Mouse (Mus musculus): ENCODE results near the gene Gm26992. TPM values are rescaled to one million over a fixed set of nuclear protein-coding genes. Genes with fewer than 3 reads are reported as not detected.
"Not testable (repeated sequence)": the region's sequence is repeated elsewhere in the genome, so short reads cannot be mapped to it uniquely, and the experiment has no call there.

Gene Gm26992
- polyA plus RNA-seq (2016; fragmentation: Nextera tagmentation; extraction: Ambion mirVana) = not detected in 2 replicates

DNA sequence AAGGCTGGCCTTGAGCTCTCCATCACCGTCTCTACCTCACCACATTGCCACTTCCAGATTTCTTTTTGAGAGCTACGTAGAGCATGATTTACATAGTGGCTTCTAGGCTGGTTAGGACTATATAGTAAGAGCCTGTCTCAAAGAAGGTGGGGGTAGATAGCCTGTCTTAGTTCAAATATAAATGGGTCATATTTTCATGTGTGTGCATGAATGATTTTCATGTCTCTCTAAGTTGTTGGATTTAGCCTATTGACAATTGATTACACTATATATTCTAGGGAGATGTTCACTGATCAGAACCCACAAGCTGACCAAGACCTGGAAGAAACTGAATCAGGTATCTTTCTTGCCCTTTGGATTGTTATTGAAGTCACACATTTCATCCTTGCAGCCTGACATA is at the start of gene Gm26992:
Gm26992 (plus strand) TSS at position 301 of the 400 bp plus-strand sequence.
- no peak within 1 kb of the TSS for H3K4me3 ChIP-seq
- H3K27me3 ChIP-seq (ENCODE audit: insufficient read depth, poor library complexity, severe bottlenecking) = peaks cover 42% of the 10 kb centered on the region
- no peaks in the 10 kb centered on the region for H3K4me1 ChIP-seq
- H3K36me3 ChIP-seq = no peaks in the 10 kb centered on the region
- no peak within 1 kb of the TSS for H3K27ac ChIP-seq
- H3K9me3 ChIP-seq = no peaks in the 10 kb centered on the region
- WGBS = 80% methylated on average over 2 of the region's 2 CpGs
- no peak for DNase-seq (ENCODE audit: low spot score)

DNA sequence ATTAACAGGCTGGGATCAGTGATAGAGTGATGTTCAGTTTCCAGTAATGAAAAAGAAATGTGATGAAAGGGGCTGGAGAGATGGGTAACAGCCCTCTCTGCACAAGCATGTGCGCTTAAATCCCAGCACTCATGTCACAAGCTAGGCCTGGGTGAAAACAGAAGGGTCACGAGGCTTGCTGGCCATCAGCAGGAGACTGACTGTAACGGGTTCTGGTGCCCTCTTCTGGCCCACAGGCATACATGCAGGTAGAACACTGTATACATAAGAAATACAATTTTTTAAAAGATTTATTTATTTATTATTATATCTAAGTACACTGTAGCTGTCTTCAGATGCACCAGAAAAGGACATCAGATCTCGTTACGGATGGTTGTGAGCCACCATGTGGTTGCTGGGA is 47.6 kb upstream of the Gm26992 start:
- WGBS = 62% methylated on average over 5 of the region's 5 CpGs
- H3K27me3 ChIP-seq (ENCODE audit: insufficient read depth, poor library complexity, severe bottlenecking) = peaks cover 27% of the 10 kb centered on the region; the same call in 1 of the 2 replicates

DNA sequence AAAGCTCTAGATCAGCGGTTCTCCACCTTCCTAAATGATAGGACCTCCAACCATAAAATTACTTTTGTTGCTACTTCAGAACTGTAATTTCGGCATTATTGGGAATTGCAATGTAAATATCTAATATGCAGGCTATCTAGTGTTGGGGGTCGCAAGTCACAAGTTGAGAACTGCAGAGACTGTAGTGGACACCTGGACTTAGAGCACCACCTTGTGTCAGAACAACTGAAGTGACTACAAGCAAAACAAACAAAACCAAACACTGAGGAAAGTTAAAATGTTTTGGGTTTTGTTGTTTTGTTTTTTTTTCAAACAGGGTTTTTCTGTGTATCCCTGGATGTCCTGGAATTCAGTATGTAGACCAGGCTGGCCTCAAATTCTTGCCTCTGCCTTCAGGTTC is 37.3 kb upstream of the Gm26992 start:
- DNase-seq (ENCODE audit: low spot score) = no peak
- Histone ChIP-seq H3K4me3 (no peak overlapping the region), H3K36me3 (no peaks in the 10 kb centered on the region), H3K4me1 (no peaks in the 10 kb centered on the region), H3K27me3 (ENCODE audit: insufficient read depth, poor library complexity, severe bottlenecking) (peaks cover 14% of the 10 kb centered on the region), H3K27ac (no peak overlapping the region), H3K9me3 (no peaks in the 10 kb centered on the region)
- 74% methylated on average over 3 of the region's 3 CpGs for WGBS

More for the DNA sequence above, 47.6 kb upstream of the Gm26992 start:
- DNase-seq (ENCODE audit: low spot score) = peak; percentile 71
- Histone ChIP-seq H3K4me3 (no peak overlapping the region), H3K36me3 (no peaks in the 10 kb centered on the region), H3K4me1 (no peaks in the 10 kb centered on the region), H3K27ac (no peak overlapping the region), H3K9me3 (no peaks in the 10 kb centered on the region)

DNA sequence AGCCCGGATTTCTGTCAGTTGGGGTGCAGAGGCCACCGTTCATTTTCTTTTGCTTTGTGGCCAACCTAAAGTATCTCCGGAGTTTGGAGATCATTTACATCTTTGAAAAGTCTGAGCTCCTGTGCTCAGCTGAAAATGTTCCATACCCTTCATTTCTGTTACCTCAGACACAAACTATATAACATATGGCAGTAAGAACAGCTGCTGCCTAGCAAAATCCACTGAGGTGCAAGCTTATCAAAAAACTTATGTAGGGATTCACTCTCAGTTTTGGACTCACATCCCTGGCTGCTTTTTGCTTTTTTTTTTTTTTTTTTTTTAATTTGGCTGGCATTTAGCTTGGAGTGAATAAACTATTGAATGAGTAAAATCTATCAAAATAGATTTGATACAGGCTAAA is 33.7 kb upstream of the Gm26992 start:
- Histone ChIP-seq H3K4me1 (no peaks in the 10 kb centered on the region), H3K9me3 (no peaks in the 10 kb centered on the region), H3K27me3 (ENCODE audit: insufficient read depth, poor library complexity, severe bottlenecking) (peaks cover 9% of the 10 kb centered on the region; the same call in 1 of the 2 replicates), H3K36me3 (no peaks in the 10 kb centered on the region), H3K27ac (no peak overlapping the region), H3K4me3 (no peak overlapping the region)
- 83% methylated on average over 3 of the region's 3 CpGs for WGBS
- DNase-seq (ENCODE audit: low spot score) = no peak

DNA sequence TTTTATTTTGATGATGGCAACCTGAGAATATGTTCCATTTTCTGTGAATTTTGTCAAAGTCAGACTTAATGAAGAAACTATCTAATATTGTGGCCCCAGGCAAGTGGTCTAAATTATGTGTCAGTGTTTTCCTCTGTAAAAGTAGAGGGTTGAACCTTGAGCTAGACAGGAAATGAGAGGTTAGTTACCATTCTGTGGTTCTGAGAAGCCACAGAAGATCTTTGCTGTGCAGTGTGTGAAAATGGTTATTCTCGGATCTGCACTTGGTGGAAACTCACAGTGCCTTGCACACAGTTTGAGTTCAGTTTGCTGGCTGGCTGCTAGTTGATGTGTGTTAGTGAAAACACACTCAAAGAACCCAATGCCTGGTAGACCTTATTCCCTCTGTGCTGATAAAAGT is 28.0 kb upstream of the Gm26992 start:
- Histone ChIP-seq H3K9me3 (no peaks in the 10 kb centered on the region), H3K27ac (no peak overlapping the region), H3K4me1 (no peaks in the 10 kb centered on the region), H3K4me3 (no peak overlapping the region), H3K36me3 (no peaks in the 10 kb centered on the region), H3K27me3 (ENCODE audit: insufficient read depth, poor library complexity, severe bottlenecking) (peaks cover 47% of the 10 kb centered on the region; the same call in 1 of the 2 replicates)
- 82% methylated on average over 1 of the region's 1 CpGs for WGBS
- no peak for DNase-seq (ENCODE audit: low spot score)

DNA sequence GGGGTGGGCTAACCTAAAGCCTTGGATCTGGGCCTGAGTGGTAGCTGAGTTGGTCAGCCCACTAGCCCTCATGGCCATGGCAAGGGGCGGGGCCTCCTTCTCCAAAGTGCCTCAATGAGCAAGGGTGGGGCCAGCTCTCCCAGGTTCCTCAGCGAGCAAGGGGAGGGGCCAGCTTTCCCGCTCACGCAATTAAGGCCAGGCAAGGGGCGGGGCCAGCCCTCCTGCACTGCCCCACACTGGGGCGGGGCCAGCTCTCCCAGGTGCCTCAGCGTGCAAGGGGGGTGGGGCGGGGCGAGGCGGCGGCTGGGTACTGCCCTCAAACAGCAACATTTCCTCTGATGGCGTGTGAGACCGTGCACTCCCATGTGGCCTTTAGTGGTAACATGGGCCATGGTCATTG is 16.8 kb upstream of the Gm26992 start:
- H3K27me3 ChIP-seq (ENCODE audit: insufficient read depth, poor library complexity, severe bottlenecking) = peaks cover 38% of the 10 kb centered on the region
- 0 out of 2 replicates have a peak overlapping the region, but pooled peaks have one; percentile 18 for H3K4me3 ChIP-seq
- no peaks in the 10 kb centered on the region for H3K9me3 ChIP-seq
- H3K36me3 ChIP-seq = no peaks in the 10 kb centered on the region
- WGBS = 28% methylated on average over 12 of the region's 13 CpGs
- H3K4me1 ChIP-seq = no peaks in the 10 kb centered on the region
- H3K27ac ChIP-seq = no peak overlapping the region
- DNase-seq (ENCODE audit: low spot score) = peak; percentile 74

DNA sequence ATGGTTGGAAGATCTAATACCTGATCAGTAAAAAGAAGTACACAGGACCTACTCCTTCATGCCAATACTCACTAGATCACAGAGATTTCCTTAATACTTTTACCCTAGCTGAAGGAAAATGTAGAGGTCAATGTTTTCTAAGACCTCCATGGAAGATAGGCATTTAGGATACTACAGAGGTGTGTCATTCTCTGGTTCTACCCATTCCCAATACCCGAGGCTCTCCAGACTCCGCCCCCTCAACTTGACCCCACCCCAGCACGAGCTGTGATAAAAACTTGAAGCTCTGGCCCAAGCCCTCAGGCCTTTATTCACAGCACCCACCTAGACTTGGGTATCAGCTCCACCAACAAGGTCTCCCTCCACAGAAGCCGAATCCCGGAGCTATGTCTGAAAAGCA is 7.6 kb upstream of the Gm26992 start, which contains the start of gene Tsx:
Tsx (plus strand) TSS at position 301 of the 400 bp plus-strand sequence.
- Histone ChIP-seq H3K27me3 (ENCODE audit: insufficient read depth, poor library complexity, severe bottlenecking) (peaks cover 64% of the 10 kb centered on the region), H3K36me3 (no peaks in the 10 kb centered on the region), H3K4me1 (no peaks in the 10 kb centered on the region), H3K9me3 (no peaks in the 10 kb centered on the region), H3K27ac (no peak within 1 kb of the TSS), H3K4me3 (no peak within 1 kb of the TSS)
- 71% methylated on average over 5 of the region's 5 CpGs for WGBS
- no peak for DNase-seq (ENCODE audit: low spot score)

DNA sequence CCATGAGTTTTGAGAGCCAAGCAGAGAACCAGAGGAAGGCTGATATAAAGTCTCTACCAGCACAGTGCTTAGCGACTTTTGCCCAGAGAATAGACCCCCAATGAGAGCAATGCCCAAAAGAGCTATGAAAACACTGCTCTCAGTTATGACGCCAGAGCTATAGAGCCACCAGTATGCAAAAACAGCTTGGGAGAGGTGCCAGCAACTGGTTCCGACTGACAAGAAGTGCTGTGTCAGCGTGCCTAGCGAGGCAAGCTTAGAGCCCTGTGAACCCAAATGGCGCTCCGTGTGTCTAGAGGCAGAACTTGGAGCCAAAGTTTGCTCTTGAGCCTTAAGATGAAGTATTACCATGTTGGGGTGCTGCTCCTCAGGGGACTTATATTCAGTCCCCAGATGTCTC is 5.9 kb downstream of the Gm26992 start:
- no peaks in the 10 kb centered on the region for H3K36me3 ChIP-seq
- H3K27ac ChIP-seq = no peak overlapping the region
- peaks cover 35% of the 10 kb centered on the region for H3K27me3 ChIP-seq (ENCODE audit: insufficient read depth, poor library complexity, severe bottlenecking)
- no peak for DNase-seq (ENCODE audit: low spot score)
- H3K4me1 ChIP-seq = no peaks in the 10 kb centered on the region
- 65% methylated on average over 7 of the region's 7 CpGs for WGBS
- no peaks in the 10 kb centered on the region for H3K9me3 ChIP-seq
- H3K4me3 ChIP-seq = no peak overlapping the region

DNA sequence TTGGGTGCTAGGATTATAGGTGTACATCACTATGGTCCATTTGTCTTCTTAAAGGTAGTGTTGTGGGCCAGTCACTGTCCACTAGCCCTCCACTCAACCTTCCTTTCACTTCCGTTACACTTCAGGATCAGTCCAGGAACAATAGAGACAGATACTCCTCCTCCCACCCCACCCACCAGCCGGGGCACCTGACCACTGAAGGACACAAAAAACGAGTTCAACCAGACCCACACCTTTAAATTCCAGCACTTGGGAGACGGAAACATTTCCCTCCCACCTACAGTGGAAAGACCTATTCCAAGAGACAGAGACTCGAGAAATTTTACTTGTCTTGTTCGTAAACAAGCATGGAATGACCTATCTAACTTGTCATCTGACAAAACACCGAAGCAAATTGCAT is 10.5 kb downstream of the Gm26992 start:
- no peak for DNase-seq (ENCODE audit: low spot score)
- Histone ChIP-seq H3K27ac (no peak overlapping the region), H3K27me3 (ENCODE audit: insufficient read depth, poor library complexity, severe bottlenecking) (peaks cover 43% of the 10 kb centered on the region; the same call in 1 of the 2 replicates), H3K36me3 (no peaks in the 10 kb centered on the region), H3K9me3 (no peaks in the 10 kb centered on the region), H3K4me1 (no peaks in the 10 kb centered on the region), H3K4me3 (no peak overlapping the region)
- WGBS = 72% methylated on average over 7 of the region's 7 CpGs

DNA sequence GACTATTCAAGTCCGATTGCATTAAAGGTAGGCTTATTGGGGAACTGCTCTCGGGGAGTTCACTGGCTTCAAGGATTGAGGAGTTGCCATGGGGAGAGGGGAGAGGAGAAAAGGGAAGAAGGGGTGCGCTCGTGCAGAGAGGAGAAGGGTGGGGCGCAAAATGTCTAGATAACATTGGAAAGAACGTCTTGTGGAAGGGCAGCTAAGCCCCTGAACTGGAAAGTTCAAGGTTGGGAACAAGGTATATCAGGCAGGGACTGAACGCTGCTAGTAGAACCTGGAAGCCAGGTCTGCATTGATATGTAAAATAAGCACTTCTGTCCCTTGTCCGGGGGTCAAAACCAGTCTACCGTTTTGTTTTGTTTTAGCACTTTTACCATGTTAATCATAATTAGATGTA is 16.2 kb downstream of the Gm26992 start:
- H3K4me1 ChIP-seq = no peaks in the 10 kb centered on the region
- no peaks in the 10 kb centered on the region for H3K9me3 ChIP-seq
- 12% methylated on average over 9 of the region's 9 CpGs for WGBS
- no peaks in the 10 kb centered on the region for H3K36me3 ChIP-seq
- no peak overlapping the region for H3K27ac ChIP-seq
- H3K4me3 ChIP-seq = no peak overlapping the region
- no peak for DNase-seq (ENCODE audit: low spot score)
- H3K27me3 ChIP-seq (ENCODE audit: insufficient read depth, poor library complexity, severe bottlenecking) = peaks cover 46% of the 10 kb centered on the region

DNA sequence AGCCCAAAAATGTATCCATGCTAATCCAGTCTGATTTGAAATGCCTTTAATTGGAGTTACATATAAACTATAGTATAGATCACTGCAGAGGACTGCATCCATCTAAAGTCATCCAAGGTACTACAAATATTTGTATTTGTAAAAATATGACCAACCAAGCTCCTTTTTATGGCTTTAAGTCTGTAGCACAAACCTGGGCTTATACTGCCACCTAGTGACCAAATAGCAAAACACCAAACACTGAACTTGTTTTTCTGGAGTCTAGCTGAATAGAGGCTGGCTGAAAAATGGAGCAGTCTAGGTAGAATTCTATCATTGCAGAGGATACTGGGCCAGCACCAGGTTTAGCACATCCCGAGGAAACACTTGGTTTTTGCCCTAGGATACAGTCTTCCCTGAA is 19.0 kb downstream of the Gm26992 start:
- no peaks in the 10 kb centered on the region for H3K36me3 ChIP-seq
- no peak overlapping the region for H3K4me3 ChIP-seq
- peaks cover 41% of the 10 kb centered on the region for H3K27me3 ChIP-seq (ENCODE audit: insufficient read depth, poor library complexity, severe bottlenecking)
- DNase-seq (ENCODE audit: low spot score) = no peak
- no peaks in the 10 kb centered on the region for H3K4me1 ChIP-seq
- no peaks in the 10 kb centered on the region for H3K9me3 ChIP-seq
- 4% methylated on average over 1 of the region's 1 CpGs for WGBS
- no peak overlapping the region for H3K27ac ChIP-seq

DNA sequence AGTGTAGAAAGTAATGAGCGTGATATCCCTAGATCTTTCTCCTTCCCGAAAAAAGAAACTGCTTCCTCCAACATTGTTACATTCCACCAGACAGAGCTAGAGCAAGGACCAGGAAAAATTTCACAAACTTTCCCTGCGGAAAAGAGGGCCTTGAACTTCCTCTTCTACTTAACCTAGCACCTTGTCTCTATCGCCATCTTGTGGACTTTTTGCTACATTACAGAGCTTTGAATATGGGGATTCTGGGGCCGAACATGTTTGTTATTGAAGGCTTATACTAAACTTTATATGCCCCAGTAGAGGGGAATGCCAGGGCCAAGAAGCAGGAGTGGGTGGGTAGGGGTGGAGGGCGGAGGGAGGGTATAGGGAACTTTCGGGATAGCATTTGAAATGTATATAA is 21.9 kb downstream of the Gm26992 start:
- Histone ChIP-seq H3K9me3 (no peaks in the 10 kb centered on the region), H3K27me3 (ENCODE audit: insufficient read depth, poor library complexity, severe bottlenecking) (peaks cover 48% of the 10 kb centered on the region), H3K27ac (no peak overlapping the region), H3K4me1 (no peaks in the 10 kb centered on the region), H3K36me3 (no peaks in the 10 kb centered on the region), H3K4me3 (no peak overlapping the region)
- WGBS = 26% methylated on average over 7 of the region's 7 CpGs
- no peak for DNase-seq (ENCODE audit: low spot score)

DNA sequence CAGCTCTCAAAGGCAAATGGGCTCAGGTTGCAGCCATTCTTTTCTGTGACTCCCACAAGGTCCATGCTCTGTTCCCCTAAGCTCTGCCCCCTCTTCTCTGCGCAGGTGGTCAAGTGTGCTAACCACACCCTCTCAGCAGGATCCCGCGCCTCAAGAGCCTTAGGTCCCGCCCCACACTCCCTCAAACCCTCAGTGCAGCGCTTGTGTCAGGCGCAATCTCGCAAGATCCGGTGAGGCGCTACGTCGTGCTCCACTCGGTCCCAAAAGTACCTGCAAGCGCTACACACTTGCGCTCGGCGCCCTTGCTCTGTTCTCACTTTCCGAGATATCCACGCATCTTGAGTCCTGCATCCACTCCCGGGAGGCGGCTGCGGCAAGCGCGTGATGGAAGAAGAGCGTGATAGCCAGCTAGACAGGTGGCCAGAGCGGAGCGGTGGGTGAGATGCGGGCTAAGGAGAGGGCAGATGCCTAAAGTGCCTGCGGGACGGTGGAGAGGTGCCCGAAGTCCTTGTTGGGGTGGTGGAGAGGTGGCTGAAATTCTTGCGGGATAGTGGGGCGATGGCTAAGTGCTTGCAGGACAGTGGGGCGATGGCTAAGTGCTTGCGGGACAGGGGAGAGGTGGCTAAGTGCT is 25.8 kb downstream of the Gm26992 start:
- Histone ChIP-seq H3K36me3 (no peaks in the 10 kb centered on the region), H3K9me3 (no peaks in the 10 kb centered on the region), H3K4me1 (no peaks in the 10 kb centered on the region), H3K27me3 (ENCODE audit: insufficient read depth, poor library complexity, severe bottlenecking) (peaks cover 40% of the 10 kb centered on the region), H3K4me3 (peak overlapping the region; percentile 57), H3K27ac (no peak overlapping the region)
- 8% methylated on average over 34 of the region's 34 CpGs for WGBS
- DNase-seq (ENCODE audit: low spot score) = no peak

DNA sequence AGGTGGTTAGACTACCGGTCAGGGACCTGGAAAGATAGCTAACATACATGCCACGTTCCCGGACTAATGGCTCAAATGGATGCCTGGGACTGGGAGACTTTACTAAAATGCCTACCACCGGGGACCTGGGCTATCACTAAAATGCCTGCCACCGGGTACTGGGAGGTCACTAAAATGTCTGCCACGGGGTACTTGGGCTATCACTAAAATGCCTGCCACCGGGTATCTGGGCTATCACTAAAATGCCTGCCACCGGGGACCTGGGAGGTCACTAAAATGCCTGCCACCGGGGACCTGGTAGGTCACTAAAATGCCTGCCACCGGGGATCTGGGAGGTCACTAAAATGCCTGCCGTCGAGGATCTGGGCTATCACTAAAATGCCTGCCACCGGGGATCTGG is 26.6 kb downstream of the Gm26992 start:
- not testable (repeated sequence) for H3K36me3 ChIP-seq; DNase-seq (ENCODE audit: low spot score); H3K9me3 ChIP-seq; H3K4me1 ChIP-seq; H3K27ac ChIP-seq
- H3K4me3 ChIP-seq = peak overlapping the region; percentile 57
- H3K27me3 ChIP-seq (ENCODE audit: insufficient read depth, poor library complexity, severe bottlenecking) = peaks cover 40% of the 10 kb centered on the region
- 39% methylated on average over 11 of the region's 13 CpGs for WGBS
